Mouse (Mus musculus) ES-Bruce4 (cell line): ENCODE measurements at regions not wholly inside any gene's neighbourhood (a gene's known extent, or its start where the extent isn't known, plus 50 kb on each side); places are given as distances from the start of the nearest gene placed in this dataset.

ENCODE experiments used
- CTCF ChIP-seq: IDR thresholded peaks from one replicate; pipeline ENCODE4 v1.8.1; 2011; ENCODE audit warnings: low read depth, low read length
- POLR2A ChIP-seq: IDR thresholded peaks from one replicate; pipeline ENCODE4 v1.8.1; 2011; ENCODE audit warnings: low read length; ENCODE audit not compliant: insufficient read depth

- no peak for TF ChIP-seq POLR2A
- TF ChIP-seq CTCF = no peak
These were observed 206.9 kb downstream of the Fndc1 start for GRCm38 (mm10) chr17:7620166-7620565.
